Mouse (Mus musculus) midbrain, postnatal 0 days (tissue): ENCODE measurements at regions not wholly inside any gene's neighbourhood (a gene's known extent, or its start where the extent isn't known, plus 50 kb on each side); places are given as distances from the start of the nearest gene placed in this dataset.

Experiments
- ATAC-seq: fragments of 200-750 bp; cut with Nextera tagmentation; 2 replicates; pipeline ENCODE4 v1.8.0; 2017; ENCODE audit warnings: moderate number of reproducible peaks, mild to moderate bottlenecking, moderate TSS enrichment, moderate library complexity; ENCODE audit not compliant: low FRiP score
- DNase-seq: peaks from one replicate; pipeline ENCODE4 v3.0.0-alpha.2; 2015; ENCODE audit warnings: low spot score
- H3K27ac ChIP-seq: fragments of 300-500 bp; sonication (generic); 2 replicates; pipeline ENCODE4 v1.5.1; 2014; ENCODE audit warnings: low read depth, mild to moderate bottlenecking, low read length, mixed read lengths
- H3K27me3 ChIP-seq: fragments of 300-500 bp; sonication (generic); 2 replicates; pipeline ENCODE4 v1.6.1; 2014; ENCODE audit warnings: low read length, control low read depth, mixed read lengths; ENCODE audit not compliant: insufficient read depth
- H3K36me3 ChIP-seq: fragments of 300-500 bp; sonication (generic); 2 replicates; pipeline ENCODE4 v1.6.1; 2014; ENCODE audit warnings: low read length, control low read depth, mixed read lengths; ENCODE audit not compliant: insufficient read depth
- H3K4me1 ChIP-seq: fragments of 300-500 bp; sonication (generic); 2 replicates; pipeline ENCODE4 v1.6.1; 2014; ENCODE audit warnings: mild to moderate bottlenecking, control low read depth, antibody characterized with exemption, low read length, mixed read lengths; ENCODE audit not compliant: insufficient read depth
- H3K4me2 ChIP-seq: fragments of 300-500 bp; sonication (generic); 2 replicates; pipeline ENCODE4 v1.6.1; 2014; ENCODE audit warnings: low read depth, mild to moderate bottlenecking, low read length, mixed read lengths; ENCODE audit not compliant: poor library complexity, severe bottlenecking
- H3K4me3 ChIP-seq: fragments of 300-500 bp; sonication (generic); 2 replicates; pipeline ENCODE4 v1.5.1; 2014; ENCODE audit warnings: low read depth, mild to moderate bottlenecking, low read length, moderate library complexity
- H3K9ac ChIP-seq: fragments of 300-500 bp; sonication (generic); replicated peaks from 2 replicates; pipeline ENCODE4 v1.6.1; 2014; ENCODE audit warnings: mild to moderate bottlenecking, low read length, moderate library complexity, mixed read lengths; ENCODE audit not compliant: poor library complexity, severe bottlenecking
- H3K9me3 ChIP-seq: fragments of 300-500 bp; sonication (generic); 2 replicates; pipeline ENCODE4 v1.6.1; 2016; ENCODE audit warnings: low read length, control low read depth
- CTCF ChIP-seq: IDR thresholded peaks from 2 replicates; pipeline ENCODE4 v1.5.1; 2016; ENCODE audit warnings: antibody characterized with exemption, mild to moderate bottlenecking
- WGBS: fragments of 180-500 bp; shearing (Covaris S2); extraction: QIAGEN DNeasy Blood & Tissue Kit; methylation state at CpG from one replicate; pipeline ENCODE4 v1.1.7; 2014; 5-methylcytosine and 5-hydroxymethylcytosine counted together

- Histone ChIP-seq H3K4me1 (no peaks in the 10 kb centered on the region), H3K9ac (no peak overlapping the region), H3K27me3 (no peaks in the 10 kb centered on the region), H3K9me3 (no peaks in the 10 kb centered on the region), H3K27ac (no peak overlapping the region), H3K4me3 (no peak overlapping the region), H3K36me3 (no peaks in the 10 kb centered on the region), H3K4me2 (no peak overlapping the region)
- no peak for TF ChIP-seq CTCF
- ATAC-seq = no peak
- 92% methylated on average over 5 of the region's 5 CpGs for WGBS
- DNase-seq = no peak
These were observed 109.3 kb downstream of the Gm10260 start for GRCm38 (mm10) chr13:97651176-97651575.

GRCm38 (mm10) chr13:97650191-97650590 lies 110.2 kb downstream of the Gm10260 start:
- DNase-seq (no peak), ATAC-seq (no peak)
- H3K27me3 ChIP-seq = no peaks in the 10 kb centered on the region
- no peaks in the 10 kb centered on the region for H3K36me3 ChIP-seq
- H3K9me3 ChIP-seq = no peaks in the 10 kb centered on the region
- no peak overlapping the region for H3K27ac ChIP-seq
- no peaks in the 10 kb centered on the region for H3K4me1 ChIP-seq
- 82% methylated on average over 2 of the region's 2 CpGs for WGBS
- H3K4me3 ChIP-seq = no peak overlapping the region
- H3K9ac ChIP-seq = no peak overlapping the region
- no peak for TF ChIP-seq CTCF
- no peak overlapping the region for H3K4me2 ChIP-seq

GRCm38 (mm10) chr13:97647486-97647885 lies 112.9 kb downstream of the Gm10260 start:
- Histone ChIP-seq H3K9me3 (no peaks in the 10 kb centered on the region), H3K27me3 (no peaks in the 10 kb centered on the region), H3K4me3 (no peak overlapping the region), H3K36me3 (no peaks in the 10 kb centered on the region), H3K9ac (no peak overlapping the region), H3K4me2 (no peak overlapping the region), H3K4me1 (no peaks in the 10 kb centered on the region), H3K27ac (no peak overlapping the region)
- ATAC-seq (no peak), DNase-seq (no peak)
- 78% methylated on average over 4 of the region's 4 CpGs for WGBS
- TF ChIP-seq CTCF = no peak

- H3K4me2 ChIP-seq = no peak overlapping the region
- H3K4me3 ChIP-seq = no peak overlapping the region
- no peaks in the 10 kb centered on the region for H3K4me1 ChIP-seq
- no peaks in the 10 kb centered on the region for H3K9me3 ChIP-seq
- no peak for TF ChIP-seq CTCF
- no peaks in the 10 kb centered on the region for H3K27me3 ChIP-seq
- H3K36me3 ChIP-seq = no peaks in the 10 kb centered on the region
- H3K9ac ChIP-seq = no peak overlapping the region
- DNase-seq (no peak), ATAC-seq (no peak)
- 82% methylated on average over 7 of the region's 7 CpGs for WGBS
- H3K27ac ChIP-seq = no peak overlapping the region
These were observed 114.4 kb downstream of the Gm10260 start for GRCm38 (mm10) chr13:97646021-97646385.

GRCm38 (mm10) chr13:97645107-97646020 lies 115.1 kb downstream of the Gm10260 start:
- no peak overlapping the region for H3K9ac ChIP-seq
- no peak for TF ChIP-seq CTCF
- no peak overlapping the region for H3K4me2 ChIP-seq
- no peaks in the 10 kb centered on the region for H3K36me3 ChIP-seq
- H3K4me3 ChIP-seq = no peak overlapping the region
- no peak overlapping the region for H3K27ac ChIP-seq
- no peak for ATAC-seq
- no peaks in the 10 kb centered on the region for H3K27me3 ChIP-seq
- H3K4me1 ChIP-seq = no peaks in the 10 kb centered on the region
- 74% methylated on average over 15 of the region's 15 CpGs for WGBS
- no peaks in the 10 kb centered on the region for H3K9me3 ChIP-seq
- DNase-seq = no peak

- Histone ChIP-seq H3K4me1 (peaks cover 6% of the 10 kb centered on the region), H3K9me3 (no peaks in the 10 kb centered on the region), H3K27ac (no peak overlapping the region; the same call in 1 of the 2 replicates), H3K36me3 (no peaks in the 10 kb centered on the region), H3K9ac (no peak overlapping the region), H3K4me3 (no peak overlapping the region), H3K4me2 (no peak overlapping the region), H3K27me3 (no peaks in the 10 kb centered on the region)
- no peak for ATAC-seq
- DNase-seq = no peak
- TF ChIP-seq CTCF = no peak
- WGBS = 92% methylated on average over 3 of the region's 3 CpGs
These were observed 120.2 kb downstream of the Gm10260 start for GRCm38 (mm10) chr13:97640236-97640635.
